Mouse (Mus musculus): Measurements from ENCODE around the gene Rab8b.

- TF ChIP-seq CTCF (IDR thresholded peaks at IDR 0.05; ENCODE audit: extremely low read depth, insufficient read depth, insufficient read length, insufficient replicate concordance): no peak
- no peak for TF ChIP-seq POLR2A (IDR thresholded peaks at IDR 0.05; ENCODE audit: low read depth, low read length)
These were observed 2.1 kb downstream of the Rab8b start for GRCm38 (mm10) chr9:66917216-66917891.

Data from spleen, adult 2 months (tissue).